Mouse (Mus musculus): ENCODE data around the gene Fubp1. TPM values are rescaled to one million over a fixed set of nuclear protein-coding genes. Genes with fewer than 3 reads are reported as not detected.

The Fubp1 gene
- polyA plus RNA-seq, 1 experiment from 2014 or later = 143 TPM

GRCm38 (mm10) chr3:152284759-152285158, 74.5 kb downstream of the Fubp1 start:
- 82% methylated on average over 5 of the region's 5 CpGs for WGBS (ENCODE audit: insufficient replicate concordance)
- peaks cover 54% of the 10 kb centered on the region for H3K36me3 ChIP-seq
- no peak for ATAC-seq

More at GRCm38 (mm10) chr3:152284759-152285158, 74.5 kb downstream of the Fubp1 start:
- no peak overlapping the region for H3K27ac ChIP-seq
- no peak overlapping the region for H3K4me2 ChIP-seq
- H3K9me3 ChIP-seq (replicated peaks) = no peaks in the 10 kb centered on the region
- no peaks in the 10 kb centered on the region for H3K27me3 ChIP-seq (replicated peaks)
- H3K4me1 ChIP-seq = peaks cover 6% of the 10 kb centered on the region
- no peak overlapping the region for H3K4me3 ChIP-seq
- no peak overlapping the region for H3K9ac ChIP-seq

Other genes starting within 250 kb of the Fubp1 start
- gene Gipc2, start 44.2 kb upstream of the Fubp1 start, polyA plus RNA-seq (2016; fragmentation: Nextera tagmentation; extraction: Ambion mirVana) = 11.3 and 12.3 TPM in 2 replicates
- gene Dnajb4, start 120 bp upstream of the Fubp1 start, polyA plus RNA-seq (2016; fragmentation: Nextera tagmentation; extraction: Ambion mirVana) = 35.7 and 36.3 TPM in 2 replicates
- 2.2 and 2.5 TPM in 2 replicates for gene Nexn, start 55.9 kb downstream of the Fubp1 start, polyA plus RNA-seq (2016; fragmentation: Nextera tagmentation; extraction: Ambion mirVana)
- 7.1 and 9.1 TPM in 2 replicates for gene Miga1, start 130.0 kb downstream of the Fubp1 start, polyA plus RNA-seq (2016; fragmentation: Nextera tagmentation; extraction: Ambion mirVana)
- 30.1 and 30.9 TPM in 2 replicates for gene Usp33, start 136.1 kb downstream of the Fubp1 start, polyA plus RNA-seq (2016; fragmentation: Nextera tagmentation; extraction: Ambion mirVana)
- gene Zzz3, start 185.1 kb downstream of the Fubp1 start, polyA plus RNA-seq (2016; fragmentation: Nextera tagmentation; extraction: Ambion mirVana) = 23.5 and 25.7 TPM in 2 replicates